Mouse (Mus musculus): ENCODE data around the gene Cenpu.
"Not testable (repeated sequence)": the region's sequence is repeated elsewhere in the genome, so short reads cannot be mapped to it uniquely, and the experiment has no call there.

Gene Cenpu

DNA sequence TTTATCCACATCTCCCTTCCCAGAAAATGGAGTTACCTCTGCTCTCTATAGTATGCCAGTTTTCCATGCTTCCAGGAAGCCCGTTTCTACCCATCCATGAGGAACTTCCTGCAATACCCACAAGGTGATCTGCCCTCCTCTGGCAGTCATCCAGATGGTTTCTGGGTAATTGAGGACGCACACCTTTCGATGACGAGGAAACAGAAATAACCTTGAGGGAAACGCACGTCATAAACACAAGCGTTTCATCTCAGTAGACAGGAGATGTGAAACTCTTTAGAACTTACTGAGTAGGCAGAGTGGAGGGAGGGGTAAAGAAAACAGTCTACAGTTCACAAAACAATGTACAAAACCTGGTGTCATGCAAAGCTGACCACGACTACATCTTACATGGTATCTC, 1.8 kb upstream of the Cenpu start:
- no peak for DNase-seq (ENCODE audit: low spot score)

DNA sequence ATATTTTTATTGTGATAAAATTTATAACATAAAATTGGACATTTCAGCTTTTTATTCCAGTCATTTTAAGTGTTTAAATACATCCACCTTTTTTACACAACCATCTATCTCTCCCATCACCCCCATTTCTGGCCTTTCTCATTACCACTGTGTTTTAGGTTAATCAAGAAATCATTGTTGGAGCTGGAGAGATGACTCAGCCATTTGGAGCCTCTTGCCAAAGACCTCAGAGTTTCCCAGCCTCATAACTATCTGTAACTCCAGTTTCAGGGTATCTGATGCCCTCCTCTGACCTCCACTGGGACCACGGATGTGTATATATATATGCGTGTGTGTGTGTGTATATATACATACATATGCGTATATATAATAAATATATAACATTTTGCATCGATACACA, 799 bp upstream of the Cenpu start:
- DNase-seq (ENCODE audit: low spot score), result no peak

DNA sequence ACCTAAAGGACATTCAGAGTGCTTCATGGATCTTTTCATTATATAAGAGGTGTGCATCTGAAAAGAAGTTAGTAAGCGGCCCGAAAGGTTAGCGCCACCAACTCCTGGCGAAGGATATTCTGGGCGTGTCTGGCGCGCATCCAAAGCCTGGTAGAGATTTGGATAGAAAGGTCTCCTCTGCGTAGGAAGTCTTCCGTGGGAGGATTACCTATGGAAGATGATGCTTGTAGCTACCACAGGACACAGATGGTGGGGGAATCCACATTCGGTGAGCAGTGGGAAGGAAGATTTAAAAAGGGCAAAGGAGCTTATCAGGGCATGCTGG, 575 bp downstream of the Cenpu start:
- DNase-seq (ENCODE audit: low spot score), result peak; percentile 62

DNA sequence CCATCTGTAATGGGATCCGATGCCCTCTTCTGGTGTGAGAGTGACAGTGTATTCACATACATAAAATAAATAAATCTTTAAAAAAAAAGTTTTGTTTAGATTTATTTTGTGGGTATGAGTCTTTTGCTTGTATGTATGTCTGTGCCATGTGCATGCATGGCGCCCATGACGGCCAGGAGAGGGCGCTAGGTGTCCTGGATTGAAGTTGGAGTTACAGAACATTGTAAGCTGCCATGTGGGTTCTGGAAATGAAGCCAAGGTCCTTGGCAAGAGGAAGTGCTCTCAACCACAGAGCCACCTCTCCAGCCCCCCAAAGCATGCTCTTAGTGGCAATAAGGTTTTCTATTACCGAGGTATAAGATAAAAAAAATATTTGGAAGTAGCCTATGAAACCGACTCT, 7.6 kb downstream of the Cenpu start:
- DNase-seq (ENCODE audit: low spot score), result no peak

DNA sequence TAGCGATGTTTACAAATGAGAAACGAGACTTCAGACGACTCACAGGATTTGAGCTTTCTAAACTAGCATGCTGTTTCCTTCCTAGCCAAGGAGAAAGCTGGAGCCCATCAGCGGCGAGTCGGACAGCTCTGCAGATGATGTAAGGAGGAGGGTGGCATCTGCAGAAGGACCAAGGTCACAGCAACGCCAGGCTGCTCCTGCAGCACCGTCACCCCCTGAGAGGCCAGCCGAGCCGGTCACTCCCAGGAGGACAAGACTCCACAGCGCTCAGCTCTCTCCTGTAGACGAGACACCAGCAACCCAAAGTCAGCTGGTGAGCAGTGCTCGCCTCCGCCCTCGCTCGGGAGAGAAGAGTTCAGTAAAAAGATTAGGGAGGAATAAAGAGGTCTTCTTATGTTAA, 10.5 kb downstream of the Cenpu start:
- no peak for DNase-seq (ENCODE audit: low spot score)

DNA sequence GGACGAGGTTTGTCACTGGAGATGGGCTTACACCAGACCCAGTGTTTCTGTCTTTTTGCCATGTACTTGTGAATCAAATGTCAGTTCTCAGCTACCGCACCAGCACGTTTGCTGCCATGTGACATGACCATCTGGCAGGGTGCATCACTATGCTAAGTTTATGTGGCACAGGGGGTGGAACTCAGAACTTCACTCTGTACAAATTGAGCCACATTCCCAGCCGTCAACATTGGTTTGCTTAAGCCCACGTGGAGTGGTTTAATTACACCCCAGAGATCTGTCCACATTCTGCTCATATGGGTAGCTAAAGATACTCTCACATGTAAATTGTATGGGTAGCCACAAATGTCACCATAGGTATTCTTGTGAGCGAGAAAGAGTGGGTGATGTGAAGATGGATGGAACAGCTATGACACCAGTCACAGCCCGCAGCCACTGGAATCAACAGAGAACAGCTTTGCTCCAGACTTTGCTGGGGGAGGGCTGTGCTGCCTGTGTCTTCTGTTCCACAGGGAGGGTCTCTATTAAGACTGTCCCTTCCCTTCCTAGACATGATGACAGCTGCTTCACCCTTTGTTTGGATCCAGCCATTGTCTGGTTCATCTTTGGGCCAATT, 15.2 kb downstream of the Cenpu start:
- DNase-seq (ENCODE audit: low spot score), result no peak

DNA sequence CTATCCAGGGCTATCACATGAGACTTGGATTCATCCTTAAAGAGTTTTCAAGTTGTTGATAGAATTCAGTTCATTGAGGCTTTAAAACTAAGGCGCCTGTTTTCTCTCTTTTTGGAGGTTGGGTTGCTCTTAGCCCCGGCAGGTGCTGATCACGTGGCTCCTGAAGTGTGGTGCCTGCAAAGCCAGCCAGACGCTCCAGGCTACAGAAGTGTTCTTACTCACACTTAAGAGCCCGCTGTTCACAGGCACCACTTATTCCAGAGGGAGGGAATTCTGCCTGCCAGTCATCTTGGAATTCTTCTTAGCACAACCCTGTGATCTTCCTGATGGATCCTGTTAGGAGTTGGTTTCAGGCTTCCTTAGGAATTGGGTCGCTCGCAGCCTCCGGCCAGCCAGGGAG, 16.1 kb downstream of the Cenpu start:
- no peak for DNase-seq (ENCODE audit: low spot score)

DNA sequence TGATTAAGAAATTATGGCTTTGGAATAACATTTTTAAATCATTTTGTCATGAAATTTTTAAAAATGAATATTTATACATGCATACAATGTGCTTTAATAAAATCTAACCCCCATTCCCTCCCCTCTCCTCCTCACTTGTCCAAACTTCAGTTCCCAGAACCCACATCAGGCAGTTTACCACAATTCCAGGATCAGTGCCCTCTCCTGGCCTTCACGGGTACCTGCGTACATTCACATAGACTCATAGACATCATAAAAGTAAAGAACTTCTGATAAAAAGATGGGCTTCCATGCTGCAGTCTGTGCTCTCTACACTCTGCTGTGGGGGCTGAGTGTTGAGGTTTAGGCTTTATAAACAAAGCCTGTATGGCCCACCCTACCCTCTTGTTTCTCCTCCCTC, 17.1 kb downstream of the Cenpu start:
- no peak for DNase-seq (ENCODE audit: low spot score)

DNA sequence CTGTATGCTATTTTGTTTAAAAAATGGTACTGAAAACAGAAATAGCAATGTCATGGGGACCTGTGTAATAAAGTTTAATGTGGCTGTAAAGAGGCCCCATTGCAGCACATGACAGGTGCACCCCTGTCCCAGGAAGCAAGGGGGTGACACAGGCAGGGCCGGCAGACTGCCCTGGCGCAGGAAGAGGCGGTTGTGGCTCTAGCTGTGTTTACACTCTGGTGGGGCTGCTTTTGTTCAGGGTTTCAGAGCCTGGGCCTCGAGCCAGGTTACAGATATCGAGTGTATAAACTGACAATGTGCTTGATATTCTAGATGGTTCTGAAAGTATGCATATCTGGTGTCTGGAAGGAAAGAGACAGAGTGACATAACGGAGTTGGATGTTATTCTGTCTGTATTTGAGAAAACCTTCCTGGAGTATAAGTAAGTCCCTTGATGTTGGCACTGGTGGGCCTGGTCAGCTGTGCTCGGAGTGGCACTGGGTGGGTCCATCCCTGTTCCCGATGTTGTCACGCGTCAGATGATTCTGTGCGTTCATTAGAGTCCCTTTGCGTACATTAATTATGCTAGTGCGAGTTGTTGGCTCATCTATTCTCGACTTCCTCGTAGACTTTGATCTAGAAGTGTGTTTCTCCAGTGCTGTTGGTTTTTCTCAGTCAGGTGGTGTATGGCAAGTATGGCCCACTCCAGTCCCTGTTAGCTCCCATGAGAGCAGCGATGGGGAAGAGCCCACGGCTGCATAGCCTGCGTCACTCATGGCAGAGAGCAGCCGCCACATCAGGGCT, 18.0 kb downstream of the Cenpu start:
- no peak for DNase-seq (ENCODE audit: low spot score)

DNA sequence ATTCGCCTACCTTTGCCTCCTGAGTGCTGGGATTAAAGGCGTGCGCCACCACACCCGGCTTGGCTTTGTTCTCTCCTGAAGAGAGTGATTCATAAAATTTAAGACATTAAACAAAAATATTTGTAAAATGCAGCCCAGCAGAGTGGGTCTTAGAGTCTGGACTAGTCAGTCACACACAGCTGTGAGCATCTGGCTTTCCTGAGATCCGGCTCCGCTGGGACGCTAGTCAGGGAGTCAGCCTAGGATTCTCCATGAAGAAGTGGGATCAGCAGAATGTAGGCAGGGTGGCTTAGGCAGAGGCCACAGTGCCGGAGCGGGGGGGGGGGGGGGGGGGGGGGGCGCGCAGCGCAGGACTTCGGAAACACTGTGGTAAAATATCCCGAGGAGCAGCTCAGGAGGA, 18.8 kb downstream of the Cenpu start:
- no peak for DNase-seq (ENCODE audit: low spot score)

DNA sequence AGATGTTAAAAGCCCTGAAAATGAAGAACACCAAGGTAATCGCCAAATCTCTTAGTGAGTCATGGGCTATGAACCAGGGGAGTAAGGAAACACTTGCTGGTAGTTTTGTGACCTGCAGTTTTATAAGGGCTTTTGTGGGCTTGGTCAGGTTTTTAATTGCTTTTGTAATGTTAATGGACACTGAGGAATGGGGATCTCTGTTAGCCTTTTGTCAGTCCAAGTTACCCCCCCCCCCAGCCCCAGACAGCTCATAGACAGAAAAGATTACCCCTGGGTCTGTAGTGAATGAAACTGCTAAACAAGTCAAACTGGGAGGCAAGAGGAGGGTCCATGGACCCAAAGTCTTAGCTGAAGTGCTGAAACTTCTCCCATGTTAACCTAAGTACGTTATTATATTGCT, 21.6 kb downstream of the Cenpu start:
- no peak for DNase-seq (ENCODE audit: low spot score)

DNA sequence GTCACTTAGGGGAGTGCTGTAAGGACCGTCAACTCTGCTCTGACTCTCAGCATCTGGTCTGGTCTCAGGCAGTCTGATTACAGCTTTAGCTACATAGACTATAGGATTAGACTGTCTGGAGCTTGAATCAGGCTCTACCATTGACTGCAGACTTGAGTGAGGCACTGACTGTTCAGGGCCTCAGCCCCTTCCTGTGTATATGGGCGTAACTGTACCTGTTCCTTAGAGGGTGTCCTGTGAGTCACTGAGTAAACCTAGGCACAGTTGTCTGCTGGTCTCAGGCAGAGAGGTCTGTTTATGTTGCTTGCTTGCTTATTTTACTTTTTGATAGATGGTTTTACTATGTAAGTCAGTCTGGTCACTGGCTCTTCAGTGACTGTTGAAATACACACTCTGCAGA, 22.1 kb downstream of the Cenpu start:
- DNase-seq (ENCODE audit: low spot score), result no peak

DNA sequence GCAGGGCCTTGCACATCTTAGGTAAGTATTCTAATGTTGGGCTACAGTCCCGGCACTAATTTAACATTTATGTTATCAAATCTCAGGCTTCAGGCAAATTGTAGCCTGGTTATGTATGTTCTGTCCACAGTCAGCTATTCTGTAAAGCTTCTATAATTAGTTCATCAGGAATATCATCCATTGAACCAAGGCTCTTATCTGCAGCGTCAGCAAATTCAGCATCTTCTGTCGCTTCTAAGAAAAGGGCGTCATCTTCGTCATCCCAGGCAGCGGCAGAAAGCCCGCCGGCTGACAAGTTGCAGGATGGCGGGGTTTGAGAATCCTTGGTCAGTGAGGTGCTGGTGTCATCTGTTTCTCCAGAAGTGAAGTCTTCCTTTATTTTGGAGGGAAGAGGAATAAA, 27.0 kb downstream of the Cenpu start:
- no peak for DNase-seq (ENCODE audit: low spot score)

DNA sequence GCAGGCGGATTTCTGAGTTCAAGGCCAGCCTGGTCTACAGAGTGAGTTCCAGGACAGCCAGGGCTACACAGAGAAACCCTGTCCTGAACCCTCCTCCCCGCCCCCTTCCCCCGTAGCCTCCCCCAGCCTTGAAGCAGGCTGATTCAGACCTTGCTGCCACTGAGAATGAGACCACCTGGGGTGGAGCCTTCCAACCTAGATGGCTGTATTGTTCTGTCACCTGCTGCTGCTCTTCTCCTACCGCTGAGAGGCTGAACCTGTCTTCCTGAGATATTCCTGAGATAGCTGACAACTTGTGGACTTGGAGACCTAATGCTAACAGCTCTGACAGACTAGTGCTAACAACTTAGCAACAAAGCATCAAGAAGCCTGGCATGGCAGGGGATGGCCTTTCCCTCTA, 32.5 kb downstream of the Cenpu start:
- not testable (repeated sequence) for DNase-seq (ENCODE audit: low spot score)

DNA sequence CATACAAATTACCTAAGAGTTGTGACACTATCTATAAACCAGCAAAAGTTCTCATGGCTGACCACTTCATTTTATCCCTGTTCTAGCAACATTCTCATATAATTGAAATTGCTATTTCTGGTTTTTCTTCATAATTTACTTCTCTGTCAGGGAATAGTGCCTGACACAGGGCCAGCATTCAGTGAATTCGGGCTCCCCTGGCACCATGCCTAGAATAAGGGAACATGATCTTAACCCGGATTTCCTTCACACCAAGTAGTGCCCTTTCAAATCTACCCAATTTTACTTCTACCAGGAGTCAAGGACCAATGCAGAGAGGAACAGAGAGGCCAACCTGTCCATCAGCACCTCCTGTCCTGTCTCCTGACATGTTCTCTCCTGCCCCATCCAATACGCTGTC, 33.7 kb downstream of the Cenpu start:
- DNase-seq (ENCODE audit: low spot score), result no peak

DNA sequence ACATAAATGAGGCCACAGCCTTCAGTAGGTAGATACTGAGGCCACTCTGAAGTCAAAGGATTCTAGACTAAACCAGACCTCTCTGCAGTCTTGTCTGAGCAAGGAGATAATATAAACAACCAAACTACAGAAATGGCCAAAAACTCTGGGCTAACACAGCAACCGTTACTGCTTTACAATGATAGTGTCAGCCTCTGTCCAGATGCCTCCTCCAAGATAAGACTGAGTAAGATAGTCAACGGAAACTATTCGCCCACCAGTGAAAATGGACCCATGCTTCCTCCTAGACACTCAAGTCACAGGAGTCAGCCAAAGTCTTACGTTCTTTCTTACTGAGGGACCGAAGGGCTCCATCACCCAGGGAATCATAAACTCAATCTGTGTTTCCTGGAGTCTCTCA, 36.1 kb downstream of the Cenpu start:
- no peak for DNase-seq (ENCODE audit: low spot score)

DNA sequence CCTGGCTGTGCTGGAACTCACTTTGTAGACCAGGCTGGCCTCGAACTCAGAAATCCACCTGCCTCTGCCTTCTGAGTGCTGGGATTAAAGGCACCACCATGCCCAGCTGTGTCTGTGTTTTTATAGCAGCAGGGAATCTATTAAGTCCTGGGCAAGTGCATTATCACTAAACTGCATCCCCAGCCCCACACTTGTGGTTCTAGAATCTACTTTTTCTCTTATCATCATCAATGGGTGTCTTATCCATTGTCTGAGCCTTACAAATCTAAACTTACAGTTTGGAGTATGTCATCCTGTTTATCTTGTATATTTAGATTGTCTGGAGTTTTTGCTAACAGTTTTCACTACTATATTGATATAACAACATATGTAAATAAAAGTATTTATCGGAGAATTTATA, 36.8 kb downstream of the Cenpu start:
- no peak for DNase-seq (ENCODE audit: low spot score)

DNA sequence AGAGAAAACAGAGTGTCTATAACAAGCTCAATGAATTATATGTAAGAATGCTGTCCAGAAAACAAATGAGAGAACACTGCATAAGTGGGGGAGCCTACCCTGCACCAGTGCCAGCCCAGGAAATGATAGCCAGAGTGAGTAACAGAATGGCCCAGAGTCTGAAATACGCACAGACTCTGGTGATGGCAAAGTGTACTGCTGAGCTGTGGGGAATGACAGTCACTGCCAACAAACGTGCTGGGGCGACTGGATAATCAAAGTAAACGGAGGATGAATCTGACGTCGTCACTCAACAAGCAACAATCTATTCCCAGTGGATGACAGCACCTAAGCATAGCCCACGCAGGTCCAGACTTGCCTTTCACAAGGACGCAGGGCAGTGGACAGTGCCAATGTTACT, 41.2 kb downstream of the Cenpu start:
- no peak for DNase-seq (ENCODE audit: low spot score)

DNA sequence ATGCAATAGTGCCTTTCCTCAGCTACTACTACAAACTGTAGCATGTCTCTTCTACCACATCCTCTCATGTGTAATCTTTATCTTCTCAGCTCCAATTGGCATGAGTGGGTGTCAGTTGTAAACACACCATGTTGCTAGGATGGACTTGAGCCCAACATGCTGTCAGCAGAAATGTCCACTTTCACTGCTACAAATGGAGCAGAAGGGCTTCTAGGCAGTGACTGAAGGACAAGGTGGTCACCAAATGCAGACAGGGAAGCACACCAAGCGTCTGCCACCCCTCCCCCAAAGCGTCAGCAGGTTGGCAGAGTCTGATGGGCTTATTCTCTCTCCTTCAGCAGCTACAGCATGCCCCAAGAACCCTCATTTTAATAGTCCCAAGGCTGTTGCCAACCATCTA, 41.9 kb downstream of the Cenpu start:
- no peak for DNase-seq (ENCODE audit: low spot score)

DNA sequence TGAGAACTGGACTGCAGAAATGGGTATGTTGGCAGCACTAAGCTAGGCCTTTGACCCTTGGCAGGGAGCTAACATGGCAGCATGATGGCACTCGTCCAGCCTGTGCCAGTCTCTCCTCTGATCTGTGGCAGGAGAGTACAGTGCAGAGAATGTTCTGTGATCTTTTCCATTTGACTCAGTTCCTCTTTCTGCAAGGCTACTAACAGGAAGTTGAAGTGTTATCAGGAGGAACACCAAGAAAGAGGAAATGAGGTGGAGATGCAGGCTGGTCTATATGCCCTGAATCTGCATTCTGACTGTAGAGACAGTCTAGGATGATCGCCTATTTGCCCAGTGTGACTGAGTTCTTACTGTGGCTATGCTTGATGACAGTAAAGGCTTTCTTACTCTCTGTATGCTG, 43.8 kb downstream of the Cenpu start:
- DNase-seq (ENCODE audit: low spot score), result no peak

DNA sequence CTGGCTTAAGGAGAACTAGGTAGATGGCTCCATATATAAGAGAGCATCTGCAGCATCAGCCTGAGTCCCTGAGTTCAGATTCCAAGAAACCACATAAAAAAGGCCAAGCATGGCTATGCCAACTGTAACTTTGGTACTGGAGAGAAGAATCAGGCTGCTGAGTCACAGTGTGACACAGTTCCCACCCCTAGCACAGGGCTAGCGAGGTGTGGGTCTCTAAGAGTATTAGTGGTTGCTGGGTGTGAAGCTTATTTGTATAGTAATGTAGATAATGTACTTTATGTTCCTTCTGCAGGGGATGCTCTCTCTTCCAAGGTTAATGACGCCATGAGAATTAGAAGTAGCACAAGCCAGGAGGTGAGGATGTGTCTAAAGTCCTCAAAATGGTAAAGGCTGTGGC, 44.7 kb downstream of the Cenpu start:
- DNase-seq (ENCODE audit: low spot score), result no peak

DNA sequence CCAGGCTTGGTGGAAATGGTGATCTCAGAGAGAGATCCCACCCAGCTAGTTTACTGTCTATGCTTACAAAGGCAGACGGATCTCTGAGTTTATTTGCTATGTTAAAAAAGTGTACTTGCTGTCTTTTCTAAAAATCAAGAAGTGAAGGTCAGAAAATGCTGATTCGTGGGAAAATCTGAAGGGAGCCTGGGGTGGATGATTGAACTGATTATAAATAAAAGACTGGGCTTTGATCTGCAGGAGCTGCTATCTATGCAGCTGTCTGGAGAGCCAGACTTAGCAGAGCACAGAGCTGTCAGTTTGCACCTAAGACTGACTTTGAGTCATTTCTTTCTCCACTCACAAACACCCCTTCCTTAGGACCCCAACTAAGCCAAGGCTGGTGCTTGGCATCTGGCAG, 45.6 kb downstream of the Cenpu start:
- no peak for DNase-seq (ENCODE audit: low spot score)

DNA sequence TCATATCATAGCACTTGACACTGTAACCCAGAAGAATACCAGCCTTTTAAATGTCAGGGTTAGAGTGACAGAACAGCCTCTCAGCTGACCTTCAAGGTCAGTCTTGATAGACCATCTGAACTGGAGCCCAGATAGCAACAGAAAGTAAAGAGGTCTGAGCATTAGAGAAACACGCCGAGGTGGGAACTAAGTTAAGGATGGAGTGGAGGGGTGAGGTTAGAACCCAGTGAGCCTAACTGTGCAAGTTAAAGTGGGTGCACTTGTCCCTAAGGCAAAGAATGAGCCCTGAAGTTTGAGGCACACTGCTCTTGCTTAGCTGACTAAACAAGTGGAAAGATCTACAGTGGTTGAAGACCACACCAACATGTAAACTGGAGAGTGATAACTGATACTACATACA, 46.3 kb downstream of the Cenpu start:
- DNase-seq (ENCODE audit: low spot score), result no peak

DNA sequence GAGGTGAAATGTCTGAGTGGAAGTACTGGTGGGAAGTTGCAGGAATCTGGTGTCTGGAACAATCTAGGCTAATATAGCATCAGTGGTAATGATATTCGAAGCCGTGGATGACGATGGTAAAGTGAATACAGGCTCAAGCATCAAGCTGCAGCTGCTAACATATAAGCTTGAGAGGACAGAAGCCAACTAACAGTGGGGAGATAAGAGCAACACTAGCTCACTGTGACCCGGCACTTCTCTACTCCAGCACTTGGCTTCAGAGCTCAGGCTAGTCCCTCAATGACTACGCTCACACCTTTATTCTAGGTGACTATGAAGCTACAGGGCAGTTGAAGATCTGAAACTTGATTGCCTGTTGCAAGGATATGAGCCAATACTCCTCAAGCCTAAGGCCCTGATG, 46.9 kb downstream of the Cenpu start:
- no peak for DNase-seq (ENCODE audit: low spot score)
